Mouse (Mus musculus) embryonic facial prominence, embryonic 14.5 days (tissue): ENCODE results near the gene Slc4a2. TPM values are rescaled to one million over a fixed set of nuclear protein-coding genes. Genes with fewer than 3 reads are reported as not detected.
"Not testable (repeated sequence)": the region's sequence is repeated elsewhere in the genome, so short reads cannot be mapped to it uniquely, and the experiment has no call there.

ENCODE experiments used
- ATAC-seq: fragments of 200-750 bp; cut with Nextera tagmentation; 2 replicates; pipeline ENCODE4 v1.8.0; 2017; ENCODE audit warnings: low read depth, moderate number of reproducible peaks, moderate TSS enrichment
- DNase-seq: peaks from one replicate; pipeline ENCODE4 v3.0.0-alpha.2; 2015; ENCODE audit warnings: low spot score
- H3K27ac ChIP-seq: fragments of 300-500 bp; sonication (generic); replicated peaks from 2 replicates; pipeline ENCODE4 v1.5.1; 2014; ENCODE audit warnings: low read depth, mild to moderate bottlenecking, low read length, moderate library complexity
- H3K27me3 ChIP-seq: fragments of 300-500 bp; sonication (generic); replicated peaks from 2 replicates; pipeline ENCODE4 v1.6.1; 2014; ENCODE audit warnings: low read length; ENCODE audit not compliant: control insufficient read depth, insufficient read depth
- H3K36me3 ChIP-seq: fragments of 300-500 bp; sonication (generic); 2 replicates; pipeline ENCODE4 v1.6.1; 2014; ENCODE audit warnings: low read length, mixed read lengths; ENCODE audit not compliant: control insufficient read depth, insufficient read depth
- H3K4me1 ChIP-seq: fragments of 300-500 bp; sonication (generic); 2 replicates; pipeline ENCODE4 v1.6.1; 2014; ENCODE audit warnings: antibody characterized with exemption, low read length; ENCODE audit not compliant: control insufficient read depth, insufficient read depth
- H3K4me2 ChIP-seq: fragments of 300-500 bp; sonication (generic); 2 replicates; pipeline ENCODE4 v1.6.1; 2014; ENCODE audit warnings: low read depth, mild to moderate bottlenecking, low read length, moderate library complexity, mixed read lengths
- H3K4me3 ChIP-seq: fragments of 300-500 bp; sonication (generic); 2 replicates; pipeline ENCODE4 v1.5.1; 2014; ENCODE audit warnings: low read depth, mild to moderate bottlenecking, low read length
- H3K9ac ChIP-seq: fragments of 300-500 bp; sonication (generic); 2 replicates; pipeline ENCODE4 v1.6.1; 2014; ENCODE audit warnings: low read depth, mild to moderate bottlenecking, low read length, moderate library complexity, mixed read lengths
- H3K9me3 ChIP-seq: fragments of 300-500 bp; sonication (generic); 2 replicates; pipeline ENCODE4 v1.6.1; 2016; ENCODE audit warnings: low read length; ENCODE audit not compliant: control insufficient read depth
- WGBS: fragments of 180-500 bp; shearing (Covaris S2); extraction: QIAGEN DNeasy Blood & Tissue Kit; methylation state at CpG from one replicate; pipeline ENCODE4 v1.1.7; 2014; 5-methylcytosine and 5-hydroxymethylcytosine counted together
- polyA plus RNA-seq: library from polyadenylated mRNA; unstranded; fragments of >200 nt; fragmentation: Nextera tagmentation; extraction: Ambion mirVana; gene quantifications from 2 replicates; pipeline ENCODE4 v1.2.1, GENCODE M21; 2014

Gene Slc4a2
- polyA plus RNA-seq, 1 experiment from 2014 or later, result 26.0 TPM

DNA sequence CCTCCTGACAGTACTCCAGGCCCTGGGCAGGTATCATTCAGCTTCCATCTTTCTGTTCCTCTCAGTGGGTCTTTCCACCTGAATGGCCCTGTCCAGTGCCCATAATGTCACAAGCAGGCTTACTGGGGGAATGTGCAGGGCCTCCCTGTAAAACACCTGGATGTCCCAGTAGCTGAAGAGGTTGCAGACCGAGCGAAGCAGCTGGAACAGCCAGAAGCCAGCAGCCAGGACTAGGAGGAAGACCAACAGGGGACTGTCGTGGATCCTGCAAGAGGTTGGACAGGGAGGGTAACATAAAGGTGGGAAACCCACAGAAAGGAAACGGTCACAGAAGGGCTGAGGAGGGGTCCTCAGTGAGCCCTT lies 34.0 kb upstream of the Slc4a2 start:
- no peaks in the 10 kb centered on the region for H3K36me3 ChIP-seq
- H3K9me3 ChIP-seq, result no peaks in the 10 kb centered on the region
- H3K9ac ChIP-seq, result no peak overlapping the region
- peaks cover 42% of the 10 kb centered on the region for H3K27me3 ChIP-seq
- no peak overlapping the region for H3K4me3 ChIP-seq
- H3K27ac ChIP-seq, result no peak overlapping the region
- no peak for ATAC-seq
- H3K4me2 ChIP-seq, result no peak overlapping the region
- 74% methylated on average over 4 of the region's 4 CpGs for WGBS
- H3K4me1 ChIP-seq, result peaks cover 5% of the 10 kb centered on the region; the same call in 1 of the 2 replicates
- no peak for DNase-seq

DNA sequence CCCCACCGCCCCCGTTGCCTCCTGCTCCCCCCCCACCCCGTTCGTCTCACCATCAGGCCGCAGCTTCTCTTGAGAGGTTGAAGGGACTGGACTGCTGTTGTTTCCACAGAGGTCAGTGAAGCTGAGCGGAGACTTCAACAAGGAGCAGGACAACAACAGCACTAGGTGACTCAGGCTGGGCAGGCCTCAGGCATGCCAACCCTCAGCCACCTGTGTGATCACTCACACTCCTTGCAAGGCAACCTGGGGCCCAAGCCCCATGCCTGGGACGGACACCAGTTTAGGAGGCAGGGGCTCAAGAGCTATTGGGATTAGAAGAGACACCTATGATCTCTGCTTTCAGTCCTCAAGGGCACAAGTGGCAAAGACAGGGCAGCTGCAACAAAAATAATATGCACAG lies 31.8 kb upstream of the Slc4a2 start, which contains the start of gene Atg9b:
Gene Atg9b (minus strand): TSS at position 280 of the 400 bp plus-strand sequence.
- H3K4me2 ChIP-seq, result no peak within 1 kb of the TSS
- ATAC-seq (no peak), DNase-seq (no peak)
- H3K27ac ChIP-seq, result no peak within 1 kb of the TSS
- peaks cover 5% of the 10 kb centered on the region; the same call in 1 of the 2 replicates for H3K4me1 ChIP-seq
- H3K4me3 ChIP-seq, result no peak within 1 kb of the TSS
- H3K9ac ChIP-seq, result no peak within 1 kb of the TSS
- WGBS, result 76% methylated on average over 7 of the region's 7 CpGs
- H3K9me3 ChIP-seq, result no peaks in the 10 kb centered on the region
- no peaks in the 10 kb centered on the region for H3K36me3 ChIP-seq
- H3K27me3 ChIP-seq, result peaks cover 27% of the 10 kb centered on the region

DNA sequence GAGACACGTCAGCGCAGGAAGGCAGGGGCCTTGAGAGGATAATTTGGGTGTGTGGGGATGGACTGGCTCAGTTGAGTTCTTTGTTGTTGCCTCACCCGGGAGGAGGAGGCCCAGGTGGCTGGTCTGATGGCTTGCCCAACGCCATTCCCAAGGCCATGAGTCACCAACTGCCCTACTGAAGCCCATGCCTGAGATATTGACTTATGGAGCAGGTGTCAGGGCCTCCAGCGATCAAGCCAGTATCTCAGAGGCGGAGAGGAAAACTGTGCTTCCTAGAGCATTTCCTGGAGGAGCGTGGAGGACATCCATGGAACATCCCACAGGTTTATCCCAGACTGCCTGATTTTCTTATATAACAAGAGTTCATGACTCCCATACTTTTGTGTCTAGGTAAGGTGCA lies 30.9 kb upstream of the Slc4a2 start:
- Histone ChIP-seq H3K27me3 (peaks cover 18% of the 10 kb centered on the region), H3K4me2 (no peak overlapping the region), H3K9me3 (no peaks in the 10 kb centered on the region), H3K9ac (no peak overlapping the region), H3K27ac (no peak overlapping the region), H3K4me1 (no peaks in the 10 kb centered on the region), H3K36me3 (no peaks in the 10 kb centered on the region), H3K4me3 (no peak overlapping the region)
- ATAC-seq (no peak), DNase-seq (no peak)
- WGBS, result 80% methylated on average over 7 of the region's 7 CpGs

DNA sequence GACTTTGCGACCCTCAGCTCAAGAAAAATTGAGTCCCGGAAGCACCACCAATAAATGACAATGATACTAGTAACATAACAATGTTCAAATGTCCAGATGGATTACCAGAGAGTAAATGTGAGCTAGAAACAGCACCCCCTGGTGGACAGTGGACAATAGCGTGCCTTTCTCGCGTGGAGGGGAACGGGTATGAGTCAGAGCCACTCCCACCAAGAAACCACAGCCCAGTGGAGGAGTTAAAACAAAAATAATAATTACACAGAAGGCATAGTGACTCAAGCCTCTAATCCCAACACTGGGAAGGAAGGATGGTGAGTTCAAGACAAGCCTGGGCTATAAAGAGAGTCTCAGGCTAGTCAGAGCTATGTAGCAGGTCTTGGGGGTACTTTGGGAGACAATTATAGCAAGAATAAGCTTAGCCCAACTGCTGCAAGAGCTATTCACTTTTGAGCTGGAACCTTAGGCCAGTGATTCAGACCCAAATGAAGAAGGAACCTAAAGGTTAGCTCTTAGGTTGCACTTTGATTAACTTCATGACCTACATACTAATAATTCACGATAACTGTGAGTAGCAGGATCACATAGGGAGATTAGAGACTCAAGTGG lies 30.1 kb upstream of the Slc4a2 start, which contains the start of gene Abcb8:
Gene Abcb8 (plus strand): TSS at position 272 of the 606 bp plus-strand sequence.
- Histone ChIP-seq H3K9ac (peak within 1 kb of the TSS; percentile 47), H3K9me3 (no peaks in the 10 kb centered on the region), H3K36me3 (no peaks in the 10 kb centered on the region), H3K27me3 (peaks cover 11% of the 10 kb centered on the region), H3K4me2 (peak within 1 kb of the TSS; percentile 54), H3K4me3 (peak within 1 kb of the TSS; percentile 51), H3K4me1 (no peaks in the 10 kb centered on the region), H3K27ac (0 out of 2 replicates have a peak within 1 kb of the TSS, but pooled peaks have one; percentile 35)
- ATAC-seq, result no peak
- 26% methylated on average over 7 of the region's 7 CpGs for WGBS
- DNase-seq, result peak; percentile 77

DNA sequence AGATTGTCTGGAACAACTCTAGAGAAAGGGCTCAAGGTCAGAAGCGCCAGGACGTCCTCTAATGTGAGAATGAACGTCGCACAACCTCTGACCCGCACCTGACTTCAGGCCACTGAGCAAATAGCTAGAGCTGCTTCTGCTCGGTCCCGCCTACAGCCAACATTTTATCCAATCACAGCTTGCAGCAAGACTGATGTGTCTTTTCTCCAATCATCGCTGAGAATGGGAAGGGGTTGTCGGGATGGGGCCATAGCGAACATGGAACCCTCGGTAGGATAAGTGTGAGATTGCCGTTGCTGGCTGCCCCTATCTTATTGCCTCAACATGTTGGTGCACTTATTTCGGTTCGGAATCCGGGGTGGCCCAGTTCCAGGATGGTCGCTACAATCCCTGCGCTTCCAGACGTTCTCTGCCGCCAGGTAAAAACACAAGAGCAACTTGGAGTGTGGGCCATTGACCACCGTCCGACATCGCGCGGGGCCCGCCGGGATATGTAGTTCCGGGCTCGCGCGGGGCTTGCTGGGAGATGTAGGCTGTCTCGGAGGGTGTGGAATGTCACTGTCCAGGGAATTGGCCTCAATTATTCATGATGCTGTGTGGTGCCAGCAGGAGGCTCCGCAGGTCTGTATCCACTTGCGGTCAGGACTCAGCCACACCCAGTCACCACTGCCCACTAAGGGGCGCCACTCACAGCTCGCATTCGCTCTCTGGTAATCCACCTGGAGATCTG lies 29.3 kb upstream of the Slc4a2 start:
- ATAC-seq (peak; percentile 98), DNase-seq (peak; percentile 97)
- H3K4me2 ChIP-seq, result peak overlapping the region; percentile 54
- no peaks in the 10 kb centered on the region for H3K4me1 ChIP-seq
- under 1% methylated on average over 36 of the region's 36 CpGs for WGBS
- peak overlapping the region; percentile 47 for H3K9ac ChIP-seq
- no peaks in the 10 kb centered on the region for H3K36me3 ChIP-seq
- no peaks in the 10 kb centered on the region for H3K9me3 ChIP-seq
- H3K4me3 ChIP-seq, result peak overlapping the region; percentile 51
- H3K27ac ChIP-seq, result 0 out of 2 replicates have a peak overlapping the region, but pooled peaks have one; percentile 35
- H3K27me3 ChIP-seq, result 0 out of 2 replicates have a peak, but pooled peaks cover 2% of the 10 kb centered on the region

DNA sequence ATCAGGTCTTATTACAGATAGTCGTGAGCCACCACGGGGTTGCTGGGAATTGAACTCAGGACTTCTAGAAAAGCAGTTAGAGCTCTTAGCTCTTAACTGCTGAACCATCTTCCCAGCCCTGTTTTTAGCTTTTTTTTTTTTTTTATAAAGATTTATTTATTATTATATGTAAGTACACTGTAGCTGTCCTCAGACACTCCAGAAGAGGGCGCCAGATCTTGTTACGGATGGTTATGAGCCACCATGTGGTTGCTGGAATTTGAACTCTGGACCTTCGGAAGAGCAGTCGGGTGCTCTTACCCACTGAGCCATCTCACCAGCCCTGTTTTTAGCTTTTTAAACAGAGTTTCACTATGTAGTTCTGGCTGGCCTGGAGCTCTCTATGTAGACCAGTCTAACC lies 27.4 kb upstream of the Slc4a2 start:
- H3K4me1 ChIP-seq, H3K36me3 ChIP-seq, H3K4me2 ChIP-seq, ATAC-seq, H3K4me3 ChIP-seq, H3K27me3 ChIP-seq, H3K9ac ChIP-seq, H3K9me3 ChIP-seq, DNase-seq, H3K27ac ChIP-seq: not testable (repeated sequence)
- 86% methylated on average over 6 of the region's 6 CpGs for WGBS

DNA sequence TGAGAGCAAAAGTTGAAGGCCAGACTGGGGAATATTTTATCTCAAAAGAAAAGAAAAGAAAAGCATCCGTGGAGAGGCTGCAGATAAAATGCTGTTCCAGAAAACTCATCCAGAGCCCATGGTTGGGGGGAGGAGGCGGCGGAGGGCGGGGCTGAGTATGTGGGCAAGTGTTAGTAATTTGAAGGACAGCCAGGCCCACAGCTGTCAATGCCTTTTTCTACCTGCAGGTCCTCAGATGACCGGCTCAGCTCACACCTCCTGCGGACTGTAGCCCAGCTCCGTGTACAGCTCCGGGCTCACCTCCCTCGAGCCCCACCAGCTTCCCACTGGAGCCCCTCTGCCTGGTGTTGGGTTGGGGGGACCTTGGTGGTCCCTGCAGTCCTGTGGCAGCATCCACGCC lies 24.0 kb upstream of the Slc4a2 start:
- Histone ChIP-seq H3K4me3 (no peak overlapping the region), H3K4me1 (no peaks in the 10 kb centered on the region), H3K27ac (no peak overlapping the region), H3K4me2 (no peak overlapping the region), H3K36me3 (peaks cover 20% of the 10 kb centered on the region; the same call in 1 of the 2 replicates), H3K9me3 (no peaks in the 10 kb centered on the region), H3K9ac (no peak overlapping the region), H3K27me3 (no peaks in the 10 kb centered on the region)
- no peak for ATAC-seq
- 88% methylated on average over 9 of the region's 10 CpGs for WGBS
- no peak for DNase-seq

DNA sequence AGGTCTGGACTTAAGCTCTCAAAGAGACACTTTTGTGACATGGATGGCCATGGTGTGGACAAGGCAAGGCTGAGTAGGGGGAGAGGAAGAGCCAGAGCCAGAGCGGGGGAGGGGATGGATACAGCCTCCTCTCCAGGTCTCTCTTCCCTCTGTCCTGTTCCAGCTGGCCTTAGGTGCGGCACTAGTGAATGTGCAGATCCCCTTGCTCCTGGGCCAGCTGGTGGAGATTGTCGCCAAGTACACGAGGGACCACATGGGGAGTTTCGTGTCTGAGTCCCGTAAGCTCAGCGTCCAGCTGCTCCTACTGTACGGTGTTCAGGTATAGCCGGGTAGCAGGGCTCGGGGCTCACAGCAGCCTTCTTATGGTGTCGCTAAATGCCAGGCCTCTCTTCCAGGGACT lies 23.3 kb upstream of the Slc4a2 start:
- Histone ChIP-seq H3K9me3 (no peaks in the 10 kb centered on the region), H3K4me3 (no peak overlapping the region), H3K27me3 (no peaks in the 10 kb centered on the region), H3K9ac (no peak overlapping the region), H3K4me2 (no peak overlapping the region), H3K4me1 (no peaks in the 10 kb centered on the region), H3K36me3 (peaks cover 20% of the 10 kb centered on the region; the same call in 1 of the 2 replicates), H3K27ac (no peak overlapping the region)
- DNase-seq (no peak), ATAC-seq (no peak)
- WGBS, result 74% methylated on average over 11 of the region's 11 CpGs
